Mouse (Mus musculus): ENCODE results near the gene Fbxw7. TPM values are rescaled to one million over a fixed set of nuclear protein-coding genes. Genes with fewer than 3 reads are reported as not detected.

The Fbxw7 gene
- polyA plus RNA-seq, 1 experiment from 2014 or later, result 15.5 TPM

Other genes with a start within 250 kb of the Fbxw7 start
- 42.6 and 44.2 TPM in 2 replicates for gene Arfip1, start 232.6 kb upstream of the Fbxw7 start, polyA plus RNA-seq (2014; fragmentation: Nextera tagmentation; extraction: Ambion mirVana)
- gene Tigd4, start 221.7 kb upstream of the Fbxw7 start, polyA plus RNA-seq (2014; fragmentation: Nextera tagmentation; extraction: Ambion mirVana), result not detected in 2 replicates
- 0.16 and 0.36 TPM in 2 replicates for gene Tmem154, start 149.1 kb upstream of the Fbxw7 start, polyA plus RNA-seq (2014; fragmentation: Nextera tagmentation; extraction: Ambion mirVana)